Mouse (Mus musculus) heart, adult 2 months (tissue): ENCODE results near the gene Cnot10.

Experiments used
- CTCF ChIP-seq: fragments of 200-600 bp; IDR thresholded peaks from 2 replicates; pipeline ENCODE4 v1.8.1; 2022; ENCODE audit warnings: antibody characterized with exemption, mild to moderate bottlenecking, moderate library complexity
- EP300 ChIP-seq: fragments of 200-500 bp; IDR thresholded peaks from 2 replicates; pipeline ENCODE4 v1.6.1; 2011; ENCODE audit warnings: low read depth, low read length, control low read depth; ENCODE audit not compliant: insufficient read depth
- POLR2A ChIP-seq: fragments of 200-500 bp; IDR thresholded peaks from 2 replicates; pipeline ENCODE4 v1.6.1; 2011; ENCODE audit warnings: mild to moderate bottlenecking, low read depth, low read length, control low read depth; ENCODE audit not compliant: insufficient read depth

DNA sequence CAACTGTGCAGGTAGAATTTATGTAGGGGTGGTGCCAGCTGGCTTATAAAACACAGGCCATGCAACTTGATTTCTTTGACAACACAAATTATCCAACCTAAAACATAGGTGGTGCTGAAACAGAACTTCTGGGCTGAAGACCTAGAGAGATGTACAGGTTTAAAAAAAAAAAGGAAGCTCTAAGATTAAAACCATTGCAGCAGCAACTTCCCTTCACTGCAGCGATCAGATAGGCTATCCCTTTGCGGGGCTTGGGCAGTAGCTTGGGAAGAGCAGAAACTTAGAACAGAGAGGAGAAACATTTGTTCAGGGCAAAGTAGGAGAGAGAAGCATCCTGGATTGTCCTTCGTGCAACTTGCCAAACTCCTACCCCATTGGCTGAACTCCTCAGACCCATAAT is 16.7 kb upstream of the Cnot10 start:
- TF ChIP-seq CTCF (no peak), POLR2A (no peak), EP300 (no peak)
